Mouse (Mus musculus): ENCODE results near the gene Sobp.

The Sobp gene

GRCm38 (mm10) chr10:43112296-43112695 lies 62.0 kb downstream of the Sobp start:
- CTCF ChIA-PET = interaction anchor here in 2 of 4 experiments (0.6 kb wide), 2 partner anchors 13 to 84 kb away, joined by 3 to 4 read pairs; no protein-coding TSS in a partner anchor
- POLR2A ChIA-PET = interaction anchor here in 1 of 4 experiments (0.7 to 1.5 kb wide), 2 partner anchors 12 to 310 kb away, joined by 3 read pairs; no protein-coding TSS in a partner anchor

- POLR2A ChIA-PET = interaction anchor here in 1 of 4 experiments (0.7 kb wide), 1 partner anchor 331 kb away, joined by 3 read pairs; no protein-coding TSS in a partner anchor
- CTCF ChIA-PET = no interaction called here
Observed at GRCm38 (mm10) chr10:43106616-43107015, 67.7 kb downstream of the Sobp start.

- ChIA-PET CTCF (no interaction called here), POLR2A (no interaction called here)
Observed at GRCm38 (mm10) chr10:43106196-43106595, 68.1 kb downstream of the Sobp start.

GRCm38 (mm10) chr10:43100513-43100912 lies 73.8 kb downstream of the Sobp start:
- ChIA-PET POLR2A (interaction anchor here in 2 of 4 experiments (0.7 to 1.1 kb wide), 4 partner anchors 11 to 65 kb away, joined by 3 to 4 read pairs (median 4); no protein-coding TSS in a partner anchor), CTCF (no interaction called here)

- POLR2A ChIA-PET = no interaction called here
- CTCF ChIA-PET = no interaction called here
Observed at GRCm38 (mm10) chr10:43099229-43099628, 75.1 kb downstream of the Sobp start.

- ChIA-PET CTCF (no interaction called here), POLR2A (no interaction called here)
Observed at GRCm38 (mm10) chr10:43097755-43098154, 76.6 kb downstream of the Sobp start.

- CTCF ChIA-PET = interaction anchor here in 1 of 4 experiments (0.6 kb wide), 1 partner anchor 378 kb away, joined by 3 read pairs; no protein-coding TSS in a partner anchor
- POLR2A ChIA-PET = no interaction called here
Observed at GRCm38 (mm10) chr10:43096614-43097013, 77.7 kb downstream of the Sobp start.

- ChIA-PET CTCF (interaction anchor here in 1 of 4 experiments (0.6 kb wide), 1 partner anchor 142 kb away, joined by 11 read pairs; no protein-coding TSS in a partner anchor), POLR2A (no interaction called here)
Observed at GRCm38 (mm10) chr10:43094537-43094936, 79.8 kb downstream of the Sobp start.

- ChIA-PET POLR2A (interaction anchor here in 1 of 4 experiments (0.6 to 1.7 kb wide), 9 partner anchors 9 to 392 kb away, joined by 3 to 6 read pairs (median 3); no protein-coding TSS in a partner anchor), CTCF (interaction anchor here in 2 of 4 experiments (0.7 kb wide), 2 partner anchors 14 to 1167 kb away, joined by 3 to 7 read pairs; no protein-coding TSS in a partner anchor)
Observed at GRCm38 (mm10) chr10:43093440-43093839, 80.9 kb downstream of the Sobp start.

GRCm38 (mm10) chr10:43090040-43090439 lies 84.3 kb downstream of the Sobp start:
- POLR2A ChIA-PET = no interaction called here
- CTCF ChIA-PET = no interaction called here

GRCm38 (mm10) chr10:43087421-43087820 lies 86.9 kb downstream of the Sobp start:
- POLR2A ChIA-PET = no interaction called here
- CTCF ChIA-PET = no interaction called here

GRCm38 (mm10) chr10:43086888-43087287 lies 87.4 kb downstream of the Sobp start:
- ChIA-PET POLR2A (no interaction called here), CTCF (no interaction called here)

- POLR2A ChIA-PET = interaction anchor here in 1 of 4 experiments (1.2 kb wide), 1 partner anchor 9 kb away, joined by 4 read pairs; no protein-coding TSS in a partner anchor
- CTCF ChIA-PET = interaction anchor here in 1 of 4 experiments (1.2 kb wide), 1 partner anchor 49 kb away, joined by 3 read pairs; no protein-coding TSS in a partner anchor
Observed at GRCm38 (mm10) chr10:43084087-43084366, 90.3 kb downstream of the Sobp start.

- POLR2A ChIA-PET = interaction anchor here in 2 of 4 experiments (0.6 to 1.7 kb wide), 4 partner anchors 8 to 405 kb away, joined by 3 to 14 read pairs (median 4); no protein-coding TSS in a partner anchor
- CTCF ChIA-PET = interaction anchor here in 2 of 4 experiments (0.5 to 1.2 kb wide), 2 partner anchors 48 to 389 kb away, joined by 3 to 7 read pairs; no protein-coding TSS in a partner anchor
Observed at GRCm38 (mm10) chr10:43083288-43084086, 90.8 kb downstream of the Sobp start.

GRCm38 (mm10) chr10:43081316-43081715 lies 93.0 kb downstream of the Sobp start:
- POLR2A ChIA-PET = interaction anchor here in 1 of 4 experiments (1.5 kb wide), 1 partner anchor 320 kb away, joined by 3 read pairs; the partner anchor contains the start of gene Sec63
- CTCF ChIA-PET = no interaction called here

GRCm38 (mm10) chr10:43075535-43076152 lies 98.7 kb downstream of the Sobp start:
- ChIA-PET POLR2A (no interaction called here), CTCF (no interaction called here)

- CTCF ChIA-PET = no interaction called here
Observed at GRCm38 (mm10) chr10:43073281-43073680, 101.0 kb downstream of the Sobp start.

GRCm38 (mm10) chr10:43070893-43071292 lies 103.4 kb downstream of the Sobp start:
- POLR2A ChIA-PET = no interaction called here

More at GRCm38 (mm10) chr10:43073281-43073680, 101.0 kb downstream of the Sobp start:
- POLR2A ChIA-PET = interaction anchor here in 1 of 4 experiments (0.7 kb wide), 1 partner anchor 82 kb away, joined by 3 read pairs; no protein-coding TSS in a partner anchor

GRCm38 (mm10) chr10:43065331-43065730 lies 109.0 kb downstream of the Sobp start:
- ChIA-PET CTCF (no interaction called here), POLR2A (no interaction called here)

More at GRCm38 (mm10) chr10:43070893-43071292, 103.4 kb downstream of the Sobp start:
- CTCF ChIA-PET = no interaction called here

- POLR2A ChIA-PET = no interaction called here
- CTCF ChIA-PET = interaction anchor here in 1 of 4 experiments (0.7 kb wide), 1 partner anchor 73 kb away, joined by 3 read pairs; no protein-coding TSS in a partner anchor
Observed at GRCm38 (mm10) chr10:43061519-43062105, 112.7 kb downstream of the Sobp start.
